Mouse (Mus musculus) C2C12 (cell line): ENCODE results near the gene Lrp4.

Experiments
- CEBPB ChIP-seq: IDR thresholded peaks from one replicate; pipeline ENCODE4 v1.6.1; 2011; ENCODE audit warnings: low read depth, mild to moderate bottlenecking, control low read depth, moderate library complexity
- CTCF ChIP-seq: IDR thresholded peaks from one replicate; pipeline ENCODE4 v1.5.1; 2011; ENCODE audit not compliant: control insufficient read depth, insufficient read depth, insufficient read length
- FOSL1 ChIP-seq: IDR thresholded peaks from one replicate; pipeline ENCODE4 v1.8.0; 2011; ENCODE audit warnings: mild to moderate bottlenecking, low read length; ENCODE audit not compliant: poor library complexity, insufficient read depth, severe bottlenecking
- MAX ChIP-seq: IDR thresholded peaks from one replicate; pipeline ENCODE4 v1.6.1; 2011; ENCODE audit warnings: mild to moderate bottlenecking, control low read depth
- MYOD1 ChIP-seq: IDR thresholded peaks from one replicate; pipeline ENCODE4 v1.6.1; 2011; ENCODE audit warnings: low read depth; ENCODE audit not compliant: control insufficient read depth, insufficient read length
- MYOG ChIP-seq: IDR thresholded peaks from one replicate; pipeline ENCODE4 v1.6.1; 2011; ENCODE audit not compliant: control insufficient read depth, insufficient read length; ENCODE audit errors: extremely low read depth
- USF1 ChIP-seq: IDR thresholded peaks from one replicate; pipeline ENCODE4 v1.6.1; 2011; ENCODE audit warnings: low read depth, mild to moderate bottlenecking, control low read depth, moderate library complexity

DNA sequence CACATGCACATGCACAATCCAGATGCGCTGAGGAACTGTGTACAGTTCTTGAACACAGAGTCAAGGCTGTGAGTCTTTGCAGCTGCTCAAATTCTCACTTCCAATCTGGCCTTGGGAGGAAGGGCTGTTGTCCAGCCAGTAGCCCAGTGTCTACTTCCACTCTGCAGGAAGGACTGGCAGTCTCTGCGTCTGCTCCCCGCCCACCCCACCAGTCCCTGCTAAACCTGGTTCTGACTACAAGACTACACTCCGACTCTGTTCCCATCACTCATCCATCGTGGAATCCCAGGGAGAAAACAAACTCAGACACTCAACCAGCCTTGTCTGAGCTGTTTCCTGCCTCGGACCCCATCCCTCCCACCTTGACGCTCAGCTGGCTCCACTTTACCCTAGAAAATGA lies 18.5 kb downstream of the Lrp4 start:
- TF ChIP-seq USF1 (no peak), CTCF (no peak), MYOD1 (no peak), MAX (no peak), FOSL1 (no peak), MYOG (no peak), CEBPB (no peak)
